Comparison of ENCODE assay signal across 8 mouse cellular contexts in the genomic region with DNA sequence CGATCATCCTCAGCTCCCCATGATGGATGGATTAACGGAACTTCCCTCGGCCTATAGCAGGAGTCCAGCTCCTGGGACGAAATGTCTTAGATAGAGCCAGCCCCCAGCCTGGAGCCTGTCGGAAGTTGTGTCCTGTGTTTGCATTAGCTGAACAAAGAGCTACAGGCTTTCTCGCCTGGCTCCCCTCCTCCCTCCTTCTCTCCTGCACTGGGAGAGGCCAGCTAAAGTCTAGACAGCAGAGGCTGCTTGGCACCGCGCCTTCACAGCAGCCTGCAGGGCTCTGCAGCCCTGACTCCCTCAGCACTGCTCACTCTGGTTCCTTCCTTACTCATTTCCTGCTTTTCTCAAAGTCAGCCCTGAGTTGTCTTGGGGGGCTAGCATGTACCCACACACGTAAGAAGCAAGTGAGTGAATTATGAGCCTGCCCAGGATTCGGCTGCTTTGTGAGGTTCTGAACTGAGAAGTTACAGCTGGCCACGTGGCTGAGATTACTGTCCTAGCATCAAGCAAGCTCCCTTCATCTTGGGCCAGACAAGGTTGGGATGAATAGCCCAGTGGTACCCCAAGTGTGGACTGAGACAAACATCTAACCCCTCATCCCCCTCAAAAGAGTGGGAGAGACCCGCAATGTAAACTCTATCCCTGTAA. TPM values are rescaled to one million over a fixed set of nuclear protein-coding genes. Genes with fewer than 3 reads are reported as not detected.
DNase-seq lines count a peak whose midpoint lies in the region; ATAC-seq lines count a peak whose summit lies in the region.

No protein-coding gene starts in this region.

- peak overlapping the region; percentile 53 for H3K9ac ChIP-seq in embryonic facial prominence, embryonic 14.5 days (ENCODE audit: low read depth, low read length)
- peak overlapping the region; percentile 23; the same call in 1 of the 2 replicates for H3K9ac ChIP-seq in heart, embryonic 15.5 days
- H3K9ac ChIP-seq in kidney, embryonic 16.5 days (replicated peaks; ENCODE audit: low read length) = peak overlapping the region; percentile 49

- H3K4me1 ChIP-seq in embryonic facial prominence, embryonic 14.5 days (ENCODE audit: control insufficient read depth, insufficient read depth, low read length) = peaks cover 70% of the 10 kb centered on the region
- peaks cover 80% of the 10 kb centered on the region for H3K4me1 ChIP-seq in heart, embryonic 15.5 days (replicated peaks)
- H3K4me1 ChIP-seq in kidney, embryonic 16.5 days (ENCODE audit: insufficient read depth, low read length) = peaks cover 74% of the 10 kb centered on the region

- peak; percentile 94 for ATAC-seq in embryonic facial prominence, embryonic 14.5 days (ENCODE audit: low read depth)
- ATAC-seq in heart, embryonic 15.5 days (replicated peaks; ENCODE audit: insufficient number of reproducible peaks, insufficient read depth, low FRiP score, low read depth) = peak; percentile 92
- ATAC-seq in kidney, embryonic 16.5 days (ENCODE audit: low FRiP score, low TSS enrichment) = peak; percentile 94

- no peaks in the 10 kb centered on the region for H3K27me3 ChIP-seq in embryonic facial prominence, embryonic 14.5 days (replicated peaks; ENCODE audit: control insufficient read depth, insufficient read depth, low read length)
- H3K27me3 ChIP-seq in heart, embryonic 15.5 days = no peaks in the 10 kb centered on the region
- no peaks in the 10 kb centered on the region for H3K27me3 ChIP-seq in kidney, embryonic 16.5 days (ENCODE audit: insufficient read depth, low read length)

- 11% methylated on average over 12 of the region's 12 CpGs for WGBS in embryonic facial prominence, embryonic 14.5 days
- WGBS in heart, embryonic 15.5 days = 16% methylated on average over 12 of the region's 12 CpGs
- WGBS in kidney, embryonic 16.5 days = 11% methylated on average over 12 of the region's 12 CpGs

- peak; percentile 34 for DNase-seq in left cerebral cortex, adult 18-20 months (ENCODE audit: low spot score in 2 of 2)
- DNase-seq in left cerebral cortex, adult 11 months (ENCODE audit: low spot score) = no peak
- peak; percentile 96 for DNase-seq in embryonic facial prominence, embryonic 14.5 days (ENCODE audit: low spot score)
- DNase-seq in lung, postnatal 10 days = peak; percentile 91
- DNase-seq in retina, postnatal 1 day = peak; percentile 75
- DNase-seq in spleen, adult 18-20 months = no peak

- peaks cover 64% of the 10 kb centered on the region for H3K36me3 ChIP-seq in embryonic facial prominence, embryonic 14.5 days (ENCODE audit: control insufficient read depth, insufficient read depth, low read length)
- H3K36me3 ChIP-seq in heart, embryonic 15.5 days = peaks cover 6% of the 10 kb centered on the region; the same call in 1 of the 2 replicates
- H3K36me3 ChIP-seq in kidney, embryonic 16.5 days (ENCODE audit: insufficient read depth, low read length) = peaks cover 34% of the 10 kb centered on the region

- 0 out of 2 replicates have a peak overlapping the region, but pooled peaks have one; percentile 6 for H3K4me3 ChIP-seq in embryonic facial prominence, embryonic 14.5 days (ENCODE audit: low read depth, low read length)
- no peak overlapping the region for H3K4me3 ChIP-seq in heart, embryonic 15.5 days
- H3K4me3 ChIP-seq in kidney, embryonic 16.5 days (ENCODE audit: low read length) = no peak overlapping the region

- H3K4me2 ChIP-seq in embryonic facial prominence, embryonic 14.5 days (ENCODE audit: low read depth, low read length) = peak overlapping the region; percentile 36
- H3K4me2 ChIP-seq in heart, embryonic 15.5 days = peak overlapping the region; percentile 45
- peak overlapping the region; percentile 28 for H3K4me2 ChIP-seq in kidney, embryonic 16.5 days (replicated peaks; ENCODE audit: low read depth, low read length)

- H3K9me3 ChIP-seq in embryonic facial prominence, embryonic 14.5 days (ENCODE audit: control insufficient read depth, low read length) = no peaks in the 10 kb centered on the region
- no peaks in the 10 kb centered on the region for H3K9me3 ChIP-seq in heart, embryonic 15.5 days (replicated peaks)
- no peaks in the 10 kb centered on the region for H3K9me3 ChIP-seq in kidney, embryonic 16.5 days (ENCODE audit: low read length)

- peak overlapping the region; percentile 94 for H3K27ac ChIP-seq in embryonic facial prominence, embryonic 14.5 days (replicated peaks; ENCODE audit: low read depth, low read length)
- H3K27ac ChIP-seq in heart, embryonic 15.5 days = peak overlapping the region; percentile 92
- H3K27ac ChIP-seq in kidney, embryonic 16.5 days (ENCODE audit: low read length) = peak overlapping the region; percentile 93

RNA-seq across cellular contexts. Expression of a gene that starts 11.8 kb away (rescaled TPM):
- total RNA-seq in left cerebral cortex, adult 18-20 months (2021) = 10 to 100 TPM; 27.6 to 27.9 TPM
- polyA plus RNA-seq in embryonic facial prominence, embryonic 14.5 days (2014; fragmentation: Nextera tagmentation; extraction: Ambion mirVana) = 833 and 870 TPM in 2 replicates
- polyA plus RNA-seq in heart, embryonic 15.5 days (2015; fragmentation: Nextera tagmentation; extraction: Ambion mirVana) = 468 and 518 TPM in 2 replicates
- 657 and 680 TPM in 2 replicates for polyA plus RNA-seq in kidney, embryonic 16.5 days (2015; fragmentation: Nextera tagmentation; extraction: Ambion mirVana)

Comparison
In these comparisons a context has a peak if more than half of its experiments do, and no peak if none do; other contexts are left out.
1. DNase-seq: peak in left cerebral cortex, adult 18-20 months (2 of 2), embryonic facial prominence, embryonic 14.5 days (single experiment), lung, postnatal 10 days (single experiment) and retina, postnatal 1 day (single experiment); none in left cerebral cortex, adult 11 months (single experiment) and spleen, adult 18-20 months (0 of 2).
2. Peak in every context shown above with its lines, with median percentiles within 50 percentile points of each other: ATAC-seq, H3K27ac ChIP-seq, H3K4me2 ChIP-seq and H3K9ac ChIP-seq.